Mouse (Mus musculus): Measurements from ENCODE around the gene Tulp2.

The Tulp2 gene

DNA sequence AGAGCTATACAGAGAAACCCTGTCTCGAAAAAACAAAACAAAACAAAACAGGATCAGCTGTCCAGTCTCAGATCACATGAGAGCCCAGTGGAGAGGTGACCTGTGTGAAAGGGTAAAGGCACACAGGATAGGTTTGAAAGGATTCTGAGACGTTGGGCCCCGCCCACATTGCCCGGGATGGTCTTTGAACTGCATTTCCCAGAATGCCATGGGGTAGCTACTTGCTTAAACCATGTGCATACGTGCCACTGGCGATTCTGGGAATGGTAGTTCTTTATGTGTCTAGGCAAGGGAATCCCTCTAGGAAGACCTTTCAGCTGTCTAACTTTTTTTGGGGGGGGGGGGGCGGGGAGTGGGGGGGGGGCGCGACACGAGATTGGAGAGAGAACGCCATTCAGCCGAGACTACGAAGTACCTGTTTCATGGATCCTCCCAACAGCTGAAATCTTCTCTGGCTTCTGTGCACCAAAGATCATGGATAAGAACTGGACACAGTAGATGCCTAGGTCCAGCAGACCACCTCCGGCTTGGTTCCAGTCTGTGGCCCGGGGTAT, at the start of gene Tulp2:
TSS of gene Tulp2 (plus strand) at position 504 of the 554 bp plus-strand sequence.
- DNase-seq (ENCODE audit: extremely low read depth, low read depth, low spot score): no peak

- DNase-seq (ENCODE audit: extremely low read depth, low read depth, low spot score): no peak
These were observed 47.9 kb upstream of the Tulp2 start for GRCm38 (mm10) chr7:45433835-45434202.

DNA sequence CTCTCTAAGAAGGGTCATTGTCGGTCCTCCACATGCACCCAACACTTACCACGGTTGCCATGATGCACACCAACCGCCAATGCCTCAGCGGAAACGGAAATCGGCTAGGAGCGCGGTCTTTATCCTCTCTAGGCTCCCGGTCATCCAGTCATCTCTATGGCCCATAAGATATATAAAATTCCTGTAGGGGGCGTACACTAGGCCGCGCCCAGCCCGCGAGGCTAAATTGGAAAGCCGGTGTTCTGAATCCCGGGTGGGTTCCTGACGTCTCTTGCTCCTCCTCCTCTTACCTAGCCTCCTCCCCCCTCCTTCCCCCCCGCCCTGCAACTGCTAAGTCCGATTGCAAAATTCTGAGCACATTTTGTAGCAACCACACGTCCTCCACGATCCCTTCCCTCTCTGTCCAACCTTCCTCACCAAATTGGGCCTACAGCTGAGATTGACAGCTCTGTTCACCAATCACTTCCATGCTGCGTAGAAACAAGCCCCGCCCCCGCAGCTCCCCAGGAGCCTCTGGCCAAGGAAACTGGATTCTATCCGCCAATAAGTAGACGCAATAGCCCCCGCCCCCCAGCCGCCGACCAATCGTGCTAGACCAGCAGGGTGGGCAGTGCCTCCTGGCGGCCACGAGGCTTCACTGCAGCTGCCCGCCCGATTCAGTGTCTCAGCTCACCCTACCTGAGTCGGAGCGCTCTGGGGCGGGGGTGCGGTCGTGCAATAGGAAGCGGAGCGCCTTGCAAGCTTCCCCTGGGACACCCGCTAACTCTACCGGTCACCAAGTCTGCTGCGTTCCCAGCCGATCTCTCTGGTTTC, 47.3 kb upstream of the Tulp2 start, which contains the start of gene Gys1:
TSS of gene Gys1 (plus strand) at position 642 of the 813 bp plus-strand sequence.
- DNase-seq (ENCODE audit: extremely low read depth, low read depth, low spot score): peak; percentile 99

- no peak for DNase-seq (ENCODE audit: extremely low read depth, low read depth, low spot score)
These were observed 46.6 kb upstream of the Tulp2 start for GRCm38 (mm10) chr7:45435038-45435437.

DNA sequence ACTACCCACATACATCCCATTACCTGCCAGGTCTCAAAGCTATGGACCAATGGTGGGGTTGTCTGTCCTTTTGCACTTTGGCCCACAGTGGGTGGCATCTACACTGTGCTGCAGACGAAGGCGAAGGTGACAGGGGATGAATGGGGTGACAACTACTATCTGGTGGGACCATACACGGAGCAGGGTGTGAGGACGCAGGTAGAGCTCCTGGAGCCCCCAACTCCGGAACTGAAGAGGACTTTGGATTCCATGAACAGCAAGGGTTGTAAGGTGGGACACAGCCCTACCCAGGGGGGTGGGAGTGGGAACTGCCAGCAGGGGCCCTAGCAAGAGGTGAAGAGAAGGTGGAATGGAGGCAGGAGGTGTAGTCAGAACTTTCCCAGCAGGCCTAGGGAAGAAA, 45.2 kb upstream of the Tulp2 start:
- DNase-seq (ENCODE audit: extremely low read depth, low read depth, low spot score): no peak

- no peak for DNase-seq (ENCODE audit: extremely low read depth, low read depth, low spot score)
These were observed 44.6 kb upstream of the Tulp2 start for GRCm38 (mm10) chr7:45437046-45437445.

GRCm38 (mm10) chr7:45437521-45438276, 44.0 kb upstream of the Tulp2 start, which contains the start of gene Ruvbl2:
TSS of gene Ruvbl2 (minus strand) at chr7:45438096.
- DNase-seq (ENCODE audit: extremely low read depth, low read depth, low spot score): no peak

DNA sequence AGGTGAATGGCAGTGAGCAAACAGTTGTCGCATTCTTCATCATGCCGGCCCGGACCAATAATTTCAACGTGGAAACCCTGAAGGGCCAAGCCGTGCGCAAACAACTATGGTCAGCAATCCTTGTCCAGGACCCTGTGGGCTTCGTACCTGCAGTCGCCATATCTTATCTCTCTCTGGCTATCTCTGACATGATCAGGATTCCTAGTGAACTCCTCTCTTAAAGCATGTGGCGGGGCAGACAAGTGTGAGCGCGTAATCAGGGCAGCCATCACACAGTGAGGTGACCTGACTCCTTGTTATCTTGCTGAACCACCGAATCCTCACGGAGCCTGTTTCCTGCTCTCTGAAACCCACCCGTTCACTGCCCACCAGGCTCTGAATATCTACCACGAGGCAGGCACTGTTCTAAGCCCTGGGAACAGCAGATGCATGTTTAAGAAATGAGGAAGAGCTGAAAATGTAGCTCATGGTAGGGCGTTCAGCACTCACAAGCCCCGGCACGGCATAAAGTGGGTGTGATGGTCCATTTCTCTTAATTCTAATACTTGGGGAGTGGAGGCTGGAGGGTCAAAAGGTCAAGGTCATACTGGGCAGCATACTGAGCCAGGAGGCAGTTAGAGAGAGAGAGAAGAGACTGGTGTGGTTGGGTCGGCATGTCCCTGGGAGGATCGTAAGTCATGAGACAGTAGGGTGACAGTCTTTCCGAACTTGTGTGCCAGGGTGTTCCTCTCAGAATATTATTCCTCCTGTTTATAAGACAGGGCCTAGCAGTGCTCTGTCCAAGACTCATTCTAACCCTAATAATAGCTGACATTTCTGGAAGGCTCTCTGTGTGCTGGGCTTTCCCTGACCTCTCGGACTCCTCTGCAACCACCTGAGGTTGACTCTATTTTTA, 37.9 kb upstream of the Tulp2 start:
- no peak for DNase-seq (ENCODE audit: extremely low read depth, low read depth, low spot score)

DNA sequence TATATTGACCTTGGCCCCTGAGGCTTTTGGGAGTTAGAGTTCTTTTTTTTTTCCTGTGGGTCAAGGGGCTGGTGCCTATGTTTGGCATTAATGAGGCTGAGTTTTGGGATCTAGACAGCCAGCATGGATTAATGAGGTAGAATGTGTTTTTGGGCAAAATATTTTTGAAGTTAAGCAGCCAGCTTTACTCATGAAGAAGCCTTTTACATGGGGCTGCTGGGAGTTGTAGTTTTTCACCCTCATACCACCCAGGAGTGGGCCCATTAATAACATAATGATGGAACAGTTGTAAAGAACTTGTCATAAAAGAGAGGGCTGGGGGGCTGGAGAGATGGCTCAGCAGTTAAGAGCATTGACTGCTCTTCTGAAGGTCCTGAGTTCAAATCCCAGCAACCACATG, 35.1 kb upstream of the Tulp2 start:
- no peak for DNase-seq (ENCODE audit: extremely low read depth, low read depth, low spot score)

DNA sequence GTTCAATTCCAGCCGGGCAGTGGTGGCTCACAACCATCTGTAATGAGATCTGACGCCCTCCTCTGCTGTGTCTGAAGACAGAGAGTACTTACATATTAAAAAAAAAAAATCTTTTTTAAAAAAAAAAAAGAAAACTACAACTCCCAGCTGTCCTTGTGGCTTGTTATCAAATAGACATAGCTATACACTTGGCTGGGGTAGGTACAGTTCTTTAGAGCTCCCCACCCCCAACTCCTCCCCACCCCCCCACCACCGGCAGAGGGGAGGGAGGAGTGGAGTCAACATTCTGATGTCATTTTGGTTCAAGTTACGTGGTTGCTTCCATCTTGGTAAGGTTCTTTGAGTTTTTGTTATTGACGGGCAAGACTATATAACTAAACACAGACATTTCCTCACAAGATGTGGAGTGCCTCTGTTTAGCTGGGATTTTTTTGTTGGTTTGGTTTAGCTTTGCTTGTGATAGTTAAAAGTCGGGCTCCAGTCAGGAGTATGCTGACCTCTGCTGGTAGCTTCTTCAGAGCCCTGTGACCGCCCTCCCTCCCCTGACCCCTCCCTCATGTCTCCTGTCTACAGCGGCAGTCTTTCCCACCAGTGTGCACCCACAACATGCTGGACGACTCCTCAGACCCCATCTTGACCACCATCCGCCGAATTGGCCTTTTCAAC, 34.2 kb upstream of the Tulp2 start:
- DNase-seq (ENCODE audit: extremely low read depth, low read depth, low spot score): no peak

DNA sequence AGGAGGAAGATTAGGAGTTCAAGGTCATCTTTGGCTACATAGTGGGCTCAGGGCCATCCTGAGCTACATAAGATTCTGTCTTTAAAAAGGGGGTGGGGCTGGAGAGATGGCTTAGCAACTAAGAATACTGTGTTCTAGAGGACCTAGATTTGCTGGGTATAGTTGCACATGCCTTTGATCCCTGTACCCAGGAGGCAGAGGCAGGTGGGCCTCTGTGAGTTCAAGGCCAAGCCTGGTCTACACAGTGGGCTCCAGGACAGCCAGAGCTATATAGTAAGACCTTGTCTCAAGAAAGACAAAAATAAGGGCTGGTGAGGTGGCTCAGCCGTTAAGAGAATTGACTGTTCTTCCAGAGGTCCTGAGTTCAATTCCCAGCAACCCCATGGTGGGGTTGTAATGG, 31.7 kb upstream of the Tulp2 start:
- DNase-seq (ENCODE audit: extremely low read depth, low read depth, low spot score): no peak

- DNase-seq (ENCODE audit: extremely low read depth, low read depth, low spot score): no peak
These were observed 30.2 kb upstream of the Tulp2 start for GRCm38 (mm10) chr7:45451344-45451982.

- no peak for DNase-seq (ENCODE audit: extremely low read depth, low read depth, low spot score)
These were observed 26.7 kb upstream of the Tulp2 start for GRCm38 (mm10) chr7:45454971-45455370.

- DNase-seq (ENCODE audit: extremely low read depth, low read depth, low spot score): no peak
These were observed 25.6 kb upstream of the Tulp2 start for GRCm38 (mm10) chr7:45455932-45456696.

DNA sequence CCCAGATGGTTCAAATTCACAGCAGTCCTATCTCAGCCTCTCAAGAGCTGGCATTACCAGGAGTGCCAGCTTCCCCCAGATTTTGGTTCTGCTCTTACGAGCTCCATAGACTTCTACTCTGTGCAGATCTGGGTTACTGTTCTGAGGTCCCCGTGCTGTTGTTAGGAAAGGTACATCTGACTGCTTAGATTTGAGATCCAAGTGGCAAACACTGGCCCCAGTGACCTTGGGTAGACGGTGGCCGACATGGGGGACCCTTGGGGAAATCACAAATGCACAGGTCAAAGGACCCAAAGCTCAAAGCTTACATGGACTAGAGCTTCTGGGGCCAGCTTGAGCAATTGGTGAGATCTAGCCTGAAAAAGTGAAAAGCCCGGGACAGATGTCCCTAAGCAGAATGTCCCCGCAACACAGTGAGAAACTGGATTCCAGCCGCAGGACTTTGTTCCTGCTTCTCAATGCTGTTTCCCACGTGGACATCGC, 24.9 kb upstream of the Tulp2 start:
- DNase-seq (ENCODE audit: extremely low read depth, low read depth, low spot score): no peak

- DNase-seq (ENCODE audit: extremely low read depth, low read depth, low spot score): no peak
These were observed 24.2 kb upstream of the Tulp2 start for GRCm38 (mm10) chr7:45457204-45458060.

DNA sequence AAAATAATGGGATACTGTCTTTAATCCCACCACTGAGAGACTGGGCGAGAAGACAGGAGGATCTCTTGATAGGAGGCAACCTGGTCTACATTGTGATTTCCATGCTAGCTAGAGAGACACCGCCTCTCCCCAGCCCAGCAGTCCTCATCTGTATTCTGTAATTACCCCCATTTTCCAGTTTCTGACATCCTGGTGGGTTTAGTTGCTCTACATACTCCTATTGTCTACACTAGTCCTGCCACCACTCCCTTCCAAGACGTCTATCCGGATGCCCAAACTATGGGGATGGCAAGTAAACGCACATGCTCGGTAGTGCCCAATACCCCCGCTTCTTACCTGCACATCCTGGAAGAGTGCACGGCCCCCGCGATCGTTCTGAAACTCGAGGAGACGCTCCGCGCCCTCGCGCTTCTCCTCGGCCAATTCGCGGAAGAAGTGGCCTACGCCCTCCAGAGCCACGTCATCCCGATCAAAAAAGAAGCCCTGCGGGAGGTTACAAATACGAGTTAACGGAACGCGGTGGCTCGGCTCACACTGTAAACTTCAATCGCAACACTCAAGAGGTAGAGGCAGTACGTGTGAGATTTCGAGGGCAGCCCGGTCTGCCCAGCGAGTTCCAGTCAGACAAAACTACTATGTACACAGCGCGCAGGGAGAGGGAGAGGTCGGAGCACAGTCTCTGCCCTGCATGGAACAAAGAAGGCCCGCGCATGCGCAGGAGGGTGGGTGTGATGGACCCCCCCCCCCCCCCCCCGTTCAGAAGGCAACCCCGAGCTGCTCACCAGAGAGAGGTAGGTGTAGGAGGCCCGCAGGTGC, 22.7 kb upstream of the Tulp2 start:
- no peak for DNase-seq (ENCODE audit: extremely low read depth, low read depth, low spot score)

Data from fat pad, adult 2 months (tissue).